ENCODE assay signal across 15 mouse cellular contexts in genomic region chrX:128063065-128063464, GRCm38 (mm10).
"Had no signal": no experiment of that assay in that cellular context is flagged by ENCODE, and none has a peak within 500 bp of the region (broad histone marks: within the 10 kb centered on the region; RNA-seq: fewer than 3 reads in every experiment).

No protein-coding gene starts in this region.

- DNase-seq: kidney, adult 11 months; kidney, adult 9 months; kidney, postnatal 36 days; left cerebral cortex, postnatal 4 days; lung, adult 2 months; lung, postnatal 10 days; thymus, postnatal 25 days had no signal

- H3K36me3 ChIP-seq: limb, embryonic 13.5 days; midbrain, embryonic 12.5 days; neural tube, embryonic 12.5 days had no signal

- H3K27ac ChIP-seq: kidney, postnatal 0 days; limb, embryonic 13.5 days; liver, embryonic 14.5 days; macrophage; midbrain, embryonic 12.5 days; neural tube, embryonic 12.5 days; stomach, postnatal 0 days had no signal

- H3K9me3 ChIP-seq: limb, embryonic 13.5 days; midbrain, embryonic 12.5 days; neural tube, embryonic 12.5 days had no signal

- H3K27me3 ChIP-seq: limb, embryonic 13.5 days; megakaryocyte, embryonic 14.5 days; midbrain, embryonic 12.5 days; neural tube, embryonic 12.5 days had no signal

- H3K9ac ChIP-seq: limb, embryonic 13.5 days; liver, embryonic 14.5 days; midbrain, embryonic 12.5 days; neural tube, embryonic 12.5 days had no signal

- H3K4me3 ChIP-seq: limb, embryonic 13.5 days; megakaryocyte, embryonic 14.5 days; midbrain, embryonic 12.5 days; neural tube, embryonic 12.5 days had no signal

- H3K4me1 ChIP-seq: limb, embryonic 13.5 days; megakaryocyte, embryonic 14.5 days; midbrain, embryonic 12.5 days; neural tube, embryonic 12.5 days had no signal

- H3K4me2 ChIP-seq: limb, embryonic 13.5 days; midbrain, embryonic 12.5 days; neural tube, embryonic 12.5 days had no signal
